Mouse (Mus musculus) cerebellum, postnatal 10 days (tissue): Measurements from ENCODE around the gene Osgin1.

ENCODE experiments used
- DNase-seq, 2 experiments: peaks; one replicate each; pipeline ENCODE4 v3.0.0; 2021; ENCODE audit warnings: mixed read lengths in 2 of 2

Gene Osgin1

DNA sequence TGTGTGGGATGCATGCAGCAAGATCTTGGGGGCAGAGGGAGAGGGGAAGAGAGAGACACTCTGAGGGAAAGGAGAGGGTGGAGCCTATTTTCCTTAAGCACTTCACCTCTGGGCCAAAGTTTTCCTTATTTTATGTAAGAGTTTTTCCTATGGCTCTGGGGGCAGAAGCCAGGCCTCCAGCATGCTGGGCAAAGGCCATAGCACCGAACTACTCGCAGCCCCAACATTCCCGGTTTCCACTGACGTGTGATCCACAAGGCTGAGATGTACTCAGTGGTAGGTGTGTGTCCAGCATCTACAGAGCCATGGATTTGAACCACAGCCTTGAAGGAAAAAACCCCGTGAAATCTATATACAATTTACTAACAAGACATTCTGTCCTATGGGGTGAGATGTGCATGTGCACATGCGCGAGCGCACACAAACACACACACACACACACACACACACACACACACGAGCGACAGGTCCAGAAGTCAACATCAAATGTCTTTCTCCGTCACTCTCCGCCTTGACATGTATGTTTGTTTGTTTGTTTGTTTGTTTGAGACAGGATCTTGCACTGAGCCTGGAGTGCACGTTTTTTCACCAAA is at the start of gene Osgin1:
Osgin1 (plus strand) TSS at position 543 of the 593 bp plus-strand sequence.
- no peak for DNase-seq

DNA sequence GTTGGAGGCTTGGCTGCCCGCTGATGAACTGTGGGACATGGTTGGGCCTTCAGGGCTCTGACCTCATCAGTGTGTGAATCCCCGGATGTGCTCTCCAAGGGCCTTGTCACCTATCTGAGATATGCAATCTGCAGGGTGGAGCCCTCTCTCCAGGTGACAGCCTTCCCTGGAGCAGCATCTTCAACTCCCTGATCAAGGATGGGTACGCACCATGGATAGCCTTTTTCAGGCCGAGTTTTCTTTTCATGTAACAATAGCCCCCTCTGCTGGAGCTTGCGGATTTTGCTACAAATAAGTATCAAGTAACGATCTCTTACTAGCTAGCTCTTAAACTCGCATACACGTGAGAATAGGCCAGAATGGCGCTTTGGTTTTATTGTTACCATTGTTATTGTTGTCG is 49.4 kb upstream of the Osgin1 start:
- peak; percentile 86 to 92 for DNase-seq

DNA sequence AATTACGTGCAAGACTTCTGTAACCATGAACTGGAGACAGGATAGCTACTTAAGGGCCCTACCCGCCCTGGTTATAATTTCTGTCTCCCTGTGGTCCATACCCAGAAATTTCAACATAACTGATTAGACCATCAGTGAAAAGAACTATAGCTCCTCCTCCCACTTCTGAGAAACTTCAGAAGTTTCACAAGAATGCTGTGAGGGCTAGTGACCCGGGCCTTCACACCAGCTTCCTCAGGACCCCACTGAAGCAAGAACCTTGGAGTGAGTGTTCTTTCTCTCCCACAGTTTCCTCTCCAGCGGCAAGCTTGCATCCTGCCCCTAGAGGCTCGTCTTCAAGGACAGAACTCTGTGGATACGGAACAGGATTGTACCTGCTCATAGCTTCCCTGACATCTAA is 48.1 kb upstream of the Osgin1 start:
- no peak for DNase-seq

DNA sequence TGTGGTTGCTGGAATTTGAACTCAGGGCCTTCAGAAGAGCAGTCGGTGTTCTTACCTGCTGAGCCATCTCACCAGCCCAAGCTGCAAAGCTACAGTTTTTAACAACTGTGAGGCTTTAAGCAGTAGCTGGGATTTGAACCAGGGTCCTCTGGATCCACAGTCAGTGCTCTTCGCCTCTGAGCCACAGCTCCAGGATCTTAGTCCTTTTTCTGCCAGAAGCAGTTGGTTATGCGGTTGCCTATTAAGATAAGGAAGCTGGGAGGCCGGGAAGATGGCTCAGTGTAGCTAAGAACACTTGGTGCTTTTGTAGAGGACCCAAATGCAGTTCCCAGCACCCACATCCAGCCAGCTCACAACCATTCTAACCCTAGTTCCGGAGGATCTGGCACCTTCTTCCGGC is 46.9 kb upstream of the Osgin1 start:
- no peak for DNase-seq

DNA sequence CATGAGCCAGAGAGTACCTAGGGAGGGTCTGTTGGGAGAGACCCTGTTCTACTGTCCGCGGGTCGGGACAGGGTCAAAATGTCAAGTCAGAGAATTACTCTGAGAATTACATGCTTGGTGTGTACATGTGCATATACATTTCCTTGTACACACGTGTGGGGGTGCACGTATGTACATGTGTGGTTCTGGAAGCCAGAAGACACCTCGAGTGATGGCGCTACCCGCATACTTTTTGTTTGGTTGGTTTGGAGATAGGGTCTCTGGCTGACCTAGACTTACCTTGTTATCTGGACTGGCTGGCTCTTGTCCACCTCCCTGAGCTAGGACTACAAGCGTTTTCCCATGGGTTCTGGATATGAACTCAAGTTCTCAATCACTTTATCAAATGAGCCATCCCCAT is 39.8 kb upstream of the Osgin1 start:
- DNase-seq = no peak

DNA sequence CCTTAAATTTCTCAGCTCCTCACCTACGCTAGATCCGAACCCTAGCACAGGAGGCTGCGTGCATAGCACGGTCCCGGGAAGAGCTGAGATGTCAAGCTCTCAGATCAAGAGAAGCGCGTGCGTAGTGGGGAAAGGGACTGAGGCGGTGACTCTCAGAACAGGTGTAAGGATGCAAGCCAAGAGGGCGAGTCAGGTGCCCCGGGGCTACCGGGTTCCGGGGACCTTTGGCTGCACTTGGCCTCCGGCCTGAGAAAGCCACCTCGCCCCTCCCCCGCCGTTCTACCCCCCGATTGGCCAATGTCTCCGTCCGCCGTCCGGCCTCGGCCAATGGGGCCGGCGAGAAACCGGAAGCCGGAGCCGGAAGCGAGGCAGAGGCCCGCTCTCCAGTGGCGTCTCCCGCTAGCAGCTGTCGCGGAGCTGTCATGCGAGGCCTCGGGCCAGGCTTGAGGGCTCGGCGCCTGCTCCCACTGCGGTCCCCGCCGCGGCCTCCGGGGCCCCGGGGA is 39.3 kb upstream of the Osgin1 start, which contains the start of gene Mlycd:
Mlycd (plus strand) TSS at position 355 of the 503 bp plus-strand sequence.
- peak; percentile 98 to 99 for DNase-seq

DNA sequence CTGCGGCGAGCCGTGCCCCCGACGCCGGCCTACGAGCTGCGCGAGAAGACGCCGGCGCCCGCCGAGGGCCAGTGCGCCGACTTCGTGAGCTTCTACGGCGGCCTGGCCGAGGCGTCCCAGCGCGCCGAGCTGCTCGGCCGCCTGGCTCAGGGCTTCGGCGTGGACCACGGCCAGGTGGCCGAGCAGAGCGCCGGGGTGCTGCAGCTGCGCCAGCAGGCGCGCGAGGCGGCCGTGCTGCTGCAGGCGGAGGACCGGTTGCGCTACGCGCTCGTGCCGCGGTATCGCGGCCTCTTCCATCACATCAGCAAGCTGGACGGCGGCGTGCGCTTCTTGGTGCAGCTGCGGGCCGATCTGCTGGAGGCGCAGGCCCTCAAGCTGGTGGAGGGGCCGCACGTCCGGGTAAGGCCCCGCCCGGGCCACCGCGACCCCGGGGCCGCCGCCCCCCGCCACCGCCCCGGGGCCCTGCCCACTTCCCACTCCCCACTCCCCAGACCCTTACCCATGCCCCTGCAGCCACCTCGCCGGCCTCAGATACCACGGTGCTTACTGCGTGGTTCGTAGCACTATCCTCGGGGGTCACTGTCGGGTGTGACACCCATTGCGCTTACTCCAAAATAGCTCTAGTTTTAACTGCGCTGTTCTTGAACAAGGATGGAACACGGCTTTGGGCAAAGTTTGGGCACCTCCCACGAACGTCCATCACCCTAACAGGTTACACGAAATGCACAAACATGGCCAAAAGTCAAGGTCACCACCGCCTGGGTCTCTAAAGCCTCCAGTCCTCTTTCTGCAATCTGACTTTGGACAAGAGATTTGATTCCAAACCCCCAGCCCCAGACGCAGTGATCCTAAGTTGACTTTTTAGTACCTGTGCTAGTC is 38.6 kb upstream of the Osgin1 start:
- DNase-seq = no peak

DNA sequence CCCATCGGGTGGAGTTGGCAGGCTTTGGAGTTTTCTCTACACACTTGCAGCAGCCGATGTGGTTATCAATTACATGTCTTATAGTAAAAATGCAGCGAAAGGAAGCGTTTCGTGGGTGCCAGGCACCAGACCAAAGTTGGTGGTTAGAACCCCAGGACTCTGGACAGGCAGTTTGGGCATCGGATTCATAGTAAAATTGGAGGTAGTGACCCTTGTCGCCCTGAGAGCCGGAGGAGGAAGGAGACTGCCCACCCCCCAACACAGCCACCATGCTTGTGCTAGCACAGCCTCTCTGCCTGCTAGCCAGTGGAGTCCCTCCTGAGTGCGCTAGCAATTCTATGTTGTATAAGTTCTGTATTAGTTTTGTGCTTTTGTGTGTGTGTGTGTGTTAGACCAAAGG is 35.4 kb upstream of the Osgin1 start:
- no peak for DNase-seq

DNA sequence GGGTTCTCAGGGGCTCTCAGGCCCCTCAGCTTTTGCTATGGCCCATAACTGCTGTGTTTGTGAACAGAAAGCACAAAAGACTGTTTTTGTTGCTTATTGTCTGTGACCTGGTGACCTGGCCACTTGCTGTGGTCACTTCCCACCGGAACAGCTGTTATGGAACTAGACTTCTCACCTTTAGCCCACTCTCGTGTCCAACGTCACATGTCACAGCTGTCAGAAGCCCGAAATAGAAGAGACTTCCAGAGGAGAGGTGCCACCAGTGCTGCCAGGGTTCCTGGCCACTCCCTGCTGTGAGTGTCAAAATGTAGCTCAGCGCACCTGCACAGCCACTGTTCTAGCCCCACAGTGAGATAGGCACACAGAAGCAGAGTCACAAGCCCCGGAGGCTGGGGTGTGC is 34.7 kb upstream of the Osgin1 start:
- no peak for DNase-seq

DNA sequence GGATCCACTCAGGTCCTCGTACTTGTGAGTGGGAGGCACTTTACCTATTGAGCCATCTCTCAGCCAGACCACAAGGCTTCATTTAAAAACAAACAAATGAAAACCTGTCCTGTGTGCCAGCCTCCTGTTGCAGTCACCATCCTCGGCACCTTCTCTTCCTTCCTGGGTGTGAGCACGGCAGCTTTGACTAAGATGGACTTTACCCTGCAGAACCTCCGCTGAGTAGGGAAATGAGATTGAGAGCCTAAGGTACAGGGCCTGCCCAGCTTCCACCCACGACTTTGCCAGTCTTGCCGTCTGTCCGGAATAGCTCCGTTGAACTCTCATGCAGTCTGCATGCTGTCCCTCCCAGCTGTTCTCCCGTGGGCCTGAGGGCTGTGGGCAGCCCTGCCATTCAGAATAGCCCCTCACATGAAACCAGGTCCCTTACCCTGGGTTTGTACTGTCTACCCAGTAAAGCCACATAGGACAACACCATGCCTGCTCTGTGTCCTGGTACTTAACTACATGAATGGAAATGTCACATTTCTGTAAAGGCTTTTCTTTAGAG is 33.7 kb upstream of the Osgin1 start:
- no peak for DNase-seq

DNA sequence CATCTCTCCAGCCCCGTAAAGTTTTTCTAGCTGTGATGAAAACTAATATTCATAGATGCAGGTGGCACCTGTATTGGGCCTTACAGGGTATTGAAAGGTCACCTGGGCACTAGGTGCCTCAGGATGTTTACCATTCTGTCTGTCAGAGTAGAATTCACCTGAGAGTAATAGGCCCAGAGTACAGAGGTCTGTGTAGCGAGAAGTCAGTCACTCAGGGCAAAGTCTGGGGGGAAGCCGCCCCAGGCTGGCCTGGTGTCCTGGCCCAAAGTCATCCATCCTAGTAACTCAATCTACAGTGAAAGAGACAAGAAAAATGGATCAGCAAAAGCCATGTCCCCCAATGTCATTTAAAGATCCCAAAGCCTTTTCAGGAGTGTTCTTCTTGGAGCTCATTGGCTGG is 33.0 kb upstream of the Osgin1 start:
- no peak for DNase-seq

DNA sequence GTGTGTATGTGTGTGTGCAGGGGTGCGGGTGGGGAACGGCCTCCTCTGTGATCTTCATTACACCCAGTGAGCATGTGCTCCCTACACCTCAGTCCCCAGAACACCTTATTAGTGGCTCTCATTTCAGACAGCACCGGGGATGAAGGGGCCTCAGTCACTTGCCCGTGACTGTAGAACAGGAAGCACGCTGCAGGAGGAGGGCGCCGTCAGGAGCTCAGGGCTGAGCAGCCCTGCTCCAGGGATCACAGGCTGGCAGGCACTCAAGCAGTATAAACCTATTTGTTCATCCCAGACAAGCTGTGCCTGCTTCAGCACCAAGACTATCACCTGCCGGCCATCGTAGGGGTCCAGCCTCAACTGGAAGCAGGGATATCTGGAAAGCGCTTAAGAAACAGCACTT is 30.0 kb upstream of the Osgin1 start:
- DNase-seq = no peak

DNA sequence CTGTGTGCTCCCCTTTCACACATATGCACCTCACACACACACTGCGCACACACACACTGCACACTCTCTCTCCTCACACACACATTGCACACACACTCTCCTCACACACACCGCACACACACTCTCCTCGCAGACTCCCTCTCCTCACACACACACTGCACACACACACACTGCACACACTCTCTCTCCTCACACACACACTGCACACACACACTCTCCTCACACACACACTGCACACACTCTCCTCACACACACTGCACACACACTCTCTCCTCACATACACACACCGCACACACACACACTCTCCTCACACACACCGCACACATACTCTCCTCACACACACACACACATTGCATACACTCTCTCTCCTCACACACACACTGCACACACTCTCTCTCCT is 29.3 kb upstream of the Osgin1 start:
- DNase-seq = no peak

DNA sequence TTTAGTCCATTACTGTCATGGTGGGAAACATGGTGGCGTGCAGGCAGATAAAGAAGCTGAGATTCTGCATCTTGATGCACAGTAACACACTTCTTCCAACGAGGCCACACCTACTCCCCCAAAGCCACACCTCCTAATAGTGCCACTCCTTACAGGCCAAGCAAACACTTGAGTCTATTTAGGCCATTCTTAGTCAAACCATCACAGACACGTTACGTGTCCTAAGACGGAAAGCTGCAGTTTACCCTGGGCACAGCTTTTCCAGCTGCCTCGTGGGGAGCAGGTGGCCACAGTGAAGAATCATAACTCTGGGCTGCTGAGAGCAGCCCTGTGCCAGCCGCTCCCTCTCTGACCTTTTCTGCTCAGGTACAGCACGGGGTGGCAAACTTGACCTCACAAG is 25.6 kb upstream of the Osgin1 start:
- DNase-seq = no peak

DNA sequence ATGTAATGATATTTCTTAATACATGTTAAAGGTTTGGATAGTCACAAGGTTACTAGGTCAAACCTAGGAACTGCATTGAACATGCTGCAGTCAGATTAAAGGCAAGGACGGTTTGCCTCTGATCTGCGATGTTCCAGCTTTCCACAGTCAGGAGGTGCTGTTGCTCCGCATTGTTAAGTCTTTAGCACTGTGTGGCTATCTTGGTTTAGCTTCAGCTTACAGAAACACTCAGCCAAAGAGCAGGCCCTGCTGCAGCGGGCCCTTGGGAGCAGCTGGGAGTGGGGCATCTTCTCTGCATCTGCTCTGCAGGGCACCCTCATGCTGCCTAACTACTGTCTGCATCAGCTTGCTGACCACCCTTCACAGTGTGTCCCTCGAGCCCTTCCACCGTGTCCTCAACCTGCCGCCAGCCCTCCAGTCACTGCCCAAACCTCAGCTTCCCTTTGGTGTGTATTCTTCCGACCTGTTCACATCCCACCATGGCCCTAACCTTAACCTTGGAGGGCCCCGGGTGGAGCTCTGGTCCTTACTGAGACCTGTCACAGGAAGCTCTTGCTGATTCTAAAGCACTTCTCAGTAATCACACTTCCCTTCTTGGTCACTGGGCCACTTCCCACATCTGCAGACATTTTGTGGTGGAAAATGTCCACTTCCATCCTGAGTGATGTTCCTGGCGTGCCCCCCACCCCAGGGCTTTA is 21.7 kb upstream of the Osgin1 start:
- DNase-seq = no peak

DNA sequence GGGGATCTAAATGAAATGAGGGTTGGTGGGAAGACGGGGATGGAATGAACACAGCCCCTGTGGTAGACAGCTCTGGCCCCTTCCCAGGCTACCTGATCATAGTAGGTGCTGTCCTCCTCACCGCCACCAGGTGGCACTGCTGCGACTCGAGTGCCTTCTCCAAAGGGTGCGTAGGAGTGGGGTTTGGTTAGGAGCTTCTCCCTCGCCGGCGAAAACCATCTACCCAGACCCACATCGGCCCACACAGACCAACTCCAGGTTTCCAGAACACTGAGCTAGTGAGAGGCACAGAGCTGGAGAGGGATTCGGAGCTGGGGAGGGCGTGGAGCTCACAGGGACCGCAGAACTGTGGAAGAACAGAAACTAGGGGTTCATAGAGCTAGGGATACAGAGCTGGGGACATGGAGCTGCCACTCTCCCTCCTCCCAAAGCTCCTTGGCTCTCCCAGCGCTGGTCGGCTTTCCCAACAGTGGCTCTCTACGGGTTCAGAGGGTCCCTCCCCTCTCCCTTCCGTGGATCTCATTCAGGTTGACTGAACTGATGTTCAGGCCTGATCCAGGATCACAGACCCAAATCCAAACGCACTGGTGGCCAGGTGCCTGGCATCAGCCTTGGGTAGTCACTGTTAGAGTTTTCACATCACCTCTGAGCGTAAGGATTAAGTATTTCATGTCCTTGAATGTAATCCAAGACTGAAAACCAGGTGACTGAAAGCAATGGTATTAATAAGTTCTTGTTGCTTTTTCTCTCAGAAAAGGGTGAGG is 21.0 kb upstream of the Osgin1 start:
- peak; percentile 90 to 92 for DNase-seq

DNA sequence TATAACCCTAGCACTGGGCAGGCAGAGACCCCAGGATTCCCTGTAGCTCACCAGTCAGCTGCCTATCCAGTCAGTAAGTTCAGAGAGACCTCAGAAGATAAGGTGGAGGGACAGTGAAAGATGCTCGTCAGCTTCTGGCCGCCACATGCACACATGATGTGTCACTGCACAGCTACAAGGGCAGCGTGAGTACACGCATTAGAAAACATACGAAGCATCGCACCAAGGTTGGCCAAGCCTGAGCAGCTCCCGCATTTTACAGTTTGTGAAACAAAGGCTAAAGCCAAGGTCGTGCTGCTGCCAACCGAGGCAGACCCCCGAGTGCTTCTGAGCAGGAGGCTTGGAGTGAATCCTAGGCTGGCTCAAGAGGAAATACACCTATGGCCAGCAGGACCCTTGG is 20.3 kb upstream of the Osgin1 start:
- no peak for DNase-seq

DNA sequence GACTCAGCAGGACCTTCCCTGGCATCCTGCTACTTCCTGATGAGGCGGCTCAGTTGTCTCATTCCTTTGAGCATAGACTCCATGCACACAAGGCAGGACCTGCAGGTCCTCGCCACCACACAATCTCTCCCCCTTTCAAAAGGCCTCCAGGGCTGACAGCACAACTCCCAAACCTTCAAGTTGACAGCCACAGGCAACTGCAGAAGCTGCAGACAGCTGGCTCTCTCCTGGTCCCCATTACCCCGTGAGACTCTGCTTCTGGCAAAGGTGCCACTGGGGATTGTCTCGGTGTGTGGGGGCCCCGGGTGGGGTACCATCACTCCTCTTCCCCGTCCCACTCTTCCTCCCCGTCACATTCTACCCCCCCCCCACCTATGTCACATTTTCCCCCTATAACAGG is 13.6 kb upstream of the Osgin1 start:
- DNase-seq = no peak

DNA sequence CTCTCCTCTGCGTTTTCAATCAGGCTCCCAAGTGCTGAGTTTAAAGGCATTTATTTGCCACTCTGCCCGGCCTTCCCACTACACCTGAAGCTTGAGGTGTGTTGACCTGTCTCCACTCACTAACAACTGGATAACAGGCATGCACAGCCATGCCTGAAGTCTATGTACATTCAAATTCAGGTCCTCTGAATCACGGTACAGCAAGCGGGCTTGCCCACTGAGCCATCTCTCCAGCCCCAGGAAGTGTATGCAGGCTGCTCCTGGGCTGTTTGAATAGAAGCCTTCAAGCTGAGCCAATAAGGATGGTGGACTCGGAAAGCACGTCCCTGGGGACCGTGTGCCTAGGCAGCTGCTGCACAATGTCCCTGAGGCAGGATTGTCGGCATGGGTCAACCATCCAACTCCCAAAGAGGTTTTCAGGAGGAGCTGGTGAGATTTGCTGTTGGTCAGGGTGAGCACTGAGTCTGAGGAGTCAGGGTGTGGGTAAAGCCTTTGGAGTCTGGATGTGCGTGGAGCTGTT is 12.3 kb upstream of the Osgin1 start:
- DNase-seq = no peak

DNA sequence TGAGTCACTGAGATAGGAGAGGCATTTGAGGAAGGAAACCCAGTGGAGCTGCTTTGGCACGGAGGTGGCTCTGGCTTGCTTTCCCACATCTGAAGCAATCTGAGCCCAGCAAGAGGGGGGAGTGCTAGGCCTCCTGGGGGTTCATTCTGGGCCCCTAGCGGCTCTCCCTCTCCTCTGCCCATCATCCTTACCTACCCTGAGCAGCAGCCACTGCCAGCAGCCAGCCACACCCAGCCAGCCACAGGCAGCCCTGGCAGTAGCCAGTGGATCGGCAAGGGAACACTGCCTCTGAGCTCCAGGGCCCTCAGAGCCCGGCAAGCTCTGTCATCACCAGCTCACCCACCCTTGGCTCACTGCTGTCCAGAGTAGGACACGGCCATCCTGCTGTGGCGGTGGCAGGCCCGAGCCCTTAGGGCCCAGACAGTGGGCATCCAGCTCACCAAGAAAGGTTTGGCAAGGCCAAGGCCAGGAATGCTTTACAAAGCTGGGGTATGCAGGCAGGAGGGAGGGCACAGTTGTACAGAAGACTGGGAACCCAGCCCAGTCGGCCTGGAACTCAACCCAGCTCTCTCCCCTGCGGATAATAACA is 11.7 kb upstream of the Osgin1 start:
- peak in 1 of 2 experiments; percentile 55 for DNase-seq

DNA sequence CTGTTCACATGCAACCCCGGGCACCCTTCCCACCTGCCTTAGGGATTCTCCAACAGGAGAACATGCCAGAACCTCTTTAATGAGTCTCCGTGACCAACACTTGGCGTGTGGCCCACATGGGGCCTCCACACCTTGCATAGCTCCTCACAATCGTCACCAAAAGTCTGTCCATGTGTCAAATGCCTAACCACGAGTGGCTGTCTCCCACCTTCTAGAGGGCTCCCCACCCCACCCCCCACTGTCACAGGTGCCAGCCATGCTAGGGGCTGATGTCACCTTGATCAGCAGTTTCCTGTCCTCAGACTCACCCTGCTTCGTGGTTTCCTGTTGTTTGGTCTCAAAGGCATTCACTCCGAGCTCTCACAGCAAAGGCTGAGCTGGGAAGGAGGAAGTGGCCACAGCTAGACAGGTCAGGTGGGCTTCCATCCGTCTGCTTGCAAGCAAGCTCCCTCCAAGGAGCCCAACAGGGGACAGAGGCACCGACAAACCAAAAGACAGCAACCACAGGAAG is 10.2 kb upstream of the Osgin1 start:
- DNase-seq = peak; percentile 61 to 65
